Mouse (Mus musculus) spleen, adult 12 weeks (tissue): ENCODE data around the gene Rbm19.
"Not testable (repeated sequence)": the region's sequence is repeated elsewhere in the genome, so short reads cannot be mapped to it uniquely, and the experiment has no call there.

Experiments used
- DNase-seq: peaks from one replicate; pipeline ENCODE4 v3.0.0; 2022; ENCODE audit warnings: low spot score

Gene Rbm19

DNA sequence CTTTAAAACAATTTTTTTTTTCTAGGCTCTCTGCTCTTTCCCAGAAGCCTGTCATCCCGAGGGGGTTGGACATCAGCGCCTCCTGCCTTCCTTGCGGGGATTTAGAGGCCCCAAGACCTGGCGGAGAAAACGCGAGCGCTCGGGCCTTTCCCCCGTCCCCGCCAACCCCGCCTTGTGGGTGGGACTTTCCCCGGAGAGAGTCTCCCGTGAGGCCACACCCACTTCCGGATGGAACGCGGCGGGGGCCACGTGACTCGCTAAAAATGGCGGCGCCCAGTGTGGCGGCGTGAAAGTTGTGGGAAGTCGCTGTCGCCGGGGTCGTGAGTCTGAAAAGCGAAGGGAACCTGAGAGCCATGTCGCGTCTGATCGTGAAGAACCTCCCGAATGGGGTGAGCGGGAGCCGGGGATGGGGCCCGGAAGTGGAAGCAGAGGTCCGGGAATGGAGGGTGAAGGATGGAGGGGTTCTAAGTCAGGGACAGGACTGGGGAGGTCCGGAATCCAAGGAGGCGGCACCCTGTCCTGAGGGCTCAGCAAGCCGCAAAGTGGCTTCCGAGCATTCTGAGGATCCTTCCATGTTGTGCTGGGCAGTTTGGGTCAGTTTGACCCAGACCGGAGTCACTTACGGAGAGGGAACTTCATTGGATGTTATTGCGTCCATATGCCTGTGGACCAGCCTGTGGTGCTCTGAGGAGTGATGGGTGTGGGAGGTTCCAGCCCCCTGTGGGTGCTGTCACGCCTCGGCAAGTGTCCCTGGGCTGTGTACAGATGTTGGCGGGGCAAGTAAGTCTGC, at the start of gene Rbm19:
TSS of gene Rbm19 (plus strand) at position 205 of the 790 bp plus-strand sequence.
- peak; percentile 88 for DNase-seq

- DNase-seq: no peak
Measured at GRCm38 (mm10) chr5:120067266-120067665, 49.0 kb upstream of the Rbm19 start.

- DNase-seq: no peak
Measured at GRCm38 (mm10) chr5:120074101-120074500, 42.2 kb upstream of the Rbm19 start.

GRCm38 (mm10) chr5:120080027-120080426, 36.2 kb upstream of the Rbm19 start:
- no peak for DNase-seq

GRCm38 (mm10) chr5:120080468-120080867, 35.8 kb upstream of the Rbm19 start:
- no peak for DNase-seq

DNA sequence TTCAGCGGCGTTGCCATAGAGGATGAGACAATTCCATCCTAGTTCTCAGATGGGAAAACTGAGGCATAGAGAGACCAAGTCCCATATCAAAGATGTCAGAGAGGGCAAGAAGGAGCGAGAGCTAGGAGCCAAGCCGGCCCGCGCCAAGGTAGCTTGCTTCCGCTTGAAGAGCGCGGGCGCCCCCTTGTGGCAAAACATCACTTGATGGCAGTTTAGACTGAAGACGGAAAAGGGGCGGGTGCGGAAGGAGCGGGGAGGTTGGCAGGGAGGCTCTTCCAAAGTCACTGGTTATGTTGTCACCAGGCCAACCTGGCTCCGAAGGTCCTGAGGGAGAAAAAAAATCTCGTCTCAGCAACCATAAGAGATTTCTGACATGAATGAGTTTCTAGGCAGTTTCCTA, 27.7 kb upstream of the Rbm19 start:
- DNase-seq: peak; percentile 64

- peak; percentile 48 for DNase-seq
Measured at GRCm38 (mm10) chr5:120094602-120095001, 21.7 kb upstream of the Rbm19 start.

DNA sequence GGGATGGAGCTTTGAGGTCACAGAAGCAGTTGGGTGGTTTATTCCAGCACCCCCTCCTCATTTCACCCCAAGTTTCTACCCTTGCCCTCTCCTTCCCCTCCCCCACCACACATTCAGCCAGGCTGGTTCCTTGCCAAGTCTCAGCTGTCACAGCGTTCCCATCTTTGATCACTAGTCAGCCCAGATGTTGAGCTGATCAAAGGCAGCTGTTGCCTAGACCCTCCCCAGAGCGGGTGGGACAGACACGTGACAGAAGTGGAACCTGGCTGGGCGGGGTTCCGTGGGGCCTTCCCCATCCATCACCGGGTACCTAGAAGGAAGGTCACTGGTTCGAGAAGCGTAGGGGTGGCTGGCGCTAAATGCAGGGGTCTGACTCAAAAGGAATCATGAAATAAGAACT, 19.2 kb upstream of the Rbm19 start:
- DNase-seq: no peak

- DNase-seq: no peak
Measured at GRCm38 (mm10) chr5:120100814-120101213, 15.5 kb upstream of the Rbm19 start.

DNA sequence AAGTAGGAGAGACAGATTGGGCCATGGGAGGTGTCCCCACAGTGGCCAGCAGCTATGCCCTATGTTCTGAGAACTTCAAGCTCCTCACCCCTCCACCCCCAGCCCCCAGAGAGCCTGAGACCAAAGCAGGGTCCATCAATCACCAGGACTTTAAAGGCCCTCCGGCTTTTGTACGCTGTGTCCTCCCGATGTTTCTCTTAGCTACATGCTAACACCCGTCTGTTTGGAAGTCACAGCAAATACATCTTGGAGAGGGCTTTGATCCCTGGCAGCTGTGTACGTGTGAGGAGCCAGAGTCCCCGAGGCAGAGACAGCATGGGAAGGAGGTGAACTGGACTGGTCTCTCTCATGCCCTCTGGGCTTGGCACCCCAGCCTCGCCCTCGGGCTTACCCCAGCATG, 14.2 kb upstream of the Rbm19 start:
- no peak for DNase-seq

- peak; percentile 57 for DNase-seq
Measured at GRCm38 (mm10) chr5:120102732-120103131, 13.5 kb upstream of the Rbm19 start.

- no peak for DNase-seq
Measured at GRCm38 (mm10) chr5:120103458-120103857, 12.8 kb upstream of the Rbm19 start.

DNA sequence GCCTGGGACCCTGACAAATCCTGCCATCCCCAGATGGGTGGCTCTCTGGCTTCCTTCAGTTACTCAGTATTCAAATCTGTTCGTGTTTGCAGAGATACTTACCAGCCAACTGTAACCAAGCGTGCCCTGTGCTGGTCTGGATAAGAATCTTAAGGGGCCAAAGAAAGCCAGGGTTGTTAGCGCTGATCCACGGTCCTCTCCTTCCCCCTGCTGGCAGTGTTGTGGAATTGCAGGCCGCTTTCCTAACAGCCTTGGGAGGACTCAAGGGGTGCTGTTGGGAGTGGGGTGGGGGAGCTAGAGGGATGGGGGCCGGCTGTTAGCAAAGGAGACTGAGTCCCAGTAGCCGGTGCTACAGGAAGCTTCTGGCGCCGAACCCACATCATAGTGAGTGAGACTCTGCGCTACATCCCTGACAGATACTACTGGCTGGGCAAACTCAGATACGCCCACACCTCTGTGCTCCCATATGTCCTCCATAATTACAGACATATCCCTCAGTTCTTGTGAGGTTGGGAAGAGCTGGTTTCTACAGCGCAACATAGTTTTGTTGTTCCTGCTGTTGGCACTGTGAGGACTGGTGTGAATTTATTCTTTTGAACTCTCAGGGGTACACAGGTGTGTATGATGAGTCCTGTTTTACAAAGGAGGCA, 9.7 kb upstream of the Rbm19 start:
- no peak for DNase-seq

- DNase-seq: no peak
Measured at GRCm38 (mm10) chr5:120114361-120114760, 1.9 kb upstream of the Rbm19 start.

DNA sequence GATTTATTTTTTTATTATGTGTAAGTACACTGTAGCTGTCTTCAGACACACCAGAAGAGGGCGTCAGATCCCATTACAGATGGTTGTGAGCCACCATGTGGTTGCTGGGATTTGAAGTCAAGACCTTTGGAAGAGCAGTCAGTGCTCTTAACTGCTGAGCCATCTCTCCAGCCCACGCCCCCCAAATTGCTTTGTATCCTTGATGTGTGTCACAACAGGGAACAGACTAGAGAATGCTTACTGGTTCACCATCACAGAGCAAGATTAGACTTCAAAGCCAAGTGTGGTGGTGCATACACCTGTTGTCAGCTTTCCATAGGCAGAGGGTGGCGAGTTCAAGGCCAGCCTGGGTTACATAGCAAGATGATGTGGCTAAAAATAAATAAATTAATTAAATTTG, 896 bp downstream of the Rbm19 start:
- DNase-seq: not testable (repeated sequence)

DNA sequence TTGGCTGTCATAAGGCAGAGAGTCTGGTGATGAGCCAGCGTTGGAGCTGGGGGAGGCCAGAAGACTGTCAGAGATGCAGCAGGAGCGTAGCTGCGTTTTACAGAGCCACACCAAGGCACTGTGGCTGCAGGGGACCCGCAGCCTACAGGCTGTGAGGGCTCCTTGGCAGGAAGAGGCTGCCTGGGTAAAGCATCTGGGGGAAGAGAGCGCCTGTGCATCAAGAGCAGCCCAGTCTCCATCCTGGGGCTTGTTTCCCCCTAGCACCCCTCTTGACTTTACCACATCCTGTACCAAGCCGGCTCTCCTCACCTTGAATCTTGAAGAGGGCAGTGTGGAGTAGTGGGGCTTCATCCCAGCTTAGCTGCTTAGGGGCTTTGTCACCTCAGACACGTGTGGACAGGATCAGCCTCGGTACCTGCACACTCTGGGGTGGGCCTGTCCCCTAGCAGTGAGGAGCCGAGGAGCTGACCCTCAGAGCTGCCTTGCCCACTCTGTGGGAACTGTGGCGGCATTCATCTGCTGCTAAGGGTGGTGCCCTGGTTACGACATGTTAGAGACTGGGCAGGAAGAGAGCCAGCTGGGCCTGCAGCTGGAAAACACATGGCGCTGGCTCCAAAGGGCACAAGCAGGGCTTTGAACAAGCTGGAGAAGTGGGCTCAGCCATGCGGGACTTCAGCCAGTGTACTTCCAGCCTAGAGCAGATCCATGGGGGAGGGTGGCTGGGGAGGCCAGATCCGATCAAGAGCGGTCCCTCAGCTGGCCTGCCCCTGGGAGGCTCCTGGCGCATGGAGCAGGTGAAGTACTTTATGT, 8.8 kb downstream of the Rbm19 start:
- DNase-seq: no peak

DNA sequence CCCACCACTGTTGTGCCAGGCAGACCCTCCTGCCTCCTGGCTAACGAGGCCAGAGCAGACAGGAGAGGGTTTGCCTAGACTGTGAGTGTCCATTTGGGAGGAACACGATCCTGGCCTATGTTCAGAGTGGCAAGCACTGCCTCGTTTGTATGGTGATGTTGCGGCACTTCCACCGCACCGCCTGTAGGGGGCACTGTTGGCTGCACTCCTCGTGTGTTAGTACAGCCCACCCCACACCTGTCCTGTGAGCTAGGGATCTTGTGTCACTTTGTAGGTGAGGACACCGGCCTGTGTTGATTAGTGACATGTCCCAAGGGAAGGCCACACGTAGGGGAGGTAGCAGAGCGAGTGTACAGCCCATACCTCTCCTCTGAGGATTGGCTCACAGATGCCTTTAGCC, 11.4 kb downstream of the Rbm19 start:
- no peak for DNase-seq

DNA sequence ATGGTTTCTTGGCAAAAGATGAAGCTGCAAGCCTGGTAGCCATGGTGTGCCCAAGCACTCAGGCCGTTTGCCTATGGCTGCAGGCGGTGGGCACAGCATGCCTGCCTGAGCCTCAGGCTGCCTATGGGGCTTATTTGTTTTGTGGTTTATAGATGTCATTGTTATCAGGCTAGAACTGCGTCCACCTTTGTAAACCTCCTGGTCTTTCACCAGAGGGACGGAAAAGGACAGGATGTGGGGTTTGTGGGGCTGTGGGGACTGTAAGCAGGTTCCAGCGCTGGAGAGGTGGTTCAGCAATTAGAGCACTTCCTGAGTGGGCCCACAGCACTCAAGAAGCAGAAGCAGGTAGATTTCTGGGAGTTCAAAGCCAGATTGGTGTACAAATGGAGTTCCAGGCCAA, 12.2 kb downstream of the Rbm19 start:
- DNase-seq: no peak

- no peak for DNase-seq
Measured at GRCm38 (mm10) chr5:120129070-120129469, 12.8 kb downstream of the Rbm19 start.

- no peak for DNase-seq
Measured at GRCm38 (mm10) chr5:120129761-120130160, 13.5 kb downstream of the Rbm19 start.

DNA sequence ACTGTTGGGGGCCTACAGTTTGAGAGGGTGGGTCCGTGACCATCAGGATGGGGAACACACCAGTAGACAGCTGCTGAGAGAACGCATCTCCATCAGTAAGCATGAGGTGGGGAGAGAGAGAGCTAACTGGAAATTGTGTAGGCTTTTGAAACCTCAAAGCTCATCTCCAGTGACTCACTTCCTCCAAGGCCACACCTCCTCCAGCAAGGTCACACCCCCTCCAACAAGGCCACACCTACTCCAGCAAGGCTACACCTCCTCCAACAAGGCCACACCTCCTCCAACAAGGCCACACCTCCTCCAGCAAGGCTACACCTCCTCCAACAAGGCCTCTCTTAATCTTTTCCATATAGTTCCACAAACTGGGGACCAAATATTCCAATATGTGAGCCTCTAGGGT, 13.9 kb downstream of the Rbm19 start:
- DNase-seq: no peak

GRCm38 (mm10) chr5:120131600-120131999, 15.3 kb downstream of the Rbm19 start:
- no peak for DNase-seq

- DNase-seq: peak; percentile 51
Measured at GRCm38 (mm10) chr5:120134000-120134399, 17.7 kb downstream of the Rbm19 start.
